Mouse (Mus musculus) cerebellum, adult 2 months (tissue): ENCODE results near the gene Tesk2.

Experiments
- CTCF ChIP-seq: fragments of 200-500 bp; IDR thresholded peaks from 2 replicates; pipeline ENCODE4 v1.5.1; 2011; ENCODE audit warnings: low read depth, mild to moderate bottlenecking, control low read depth, low read length, moderate library complexity, borderline replicate concordance; ENCODE audit not compliant: insufficient read depth
- POLR2A ChIP-seq: fragments of 200-500 bp; IDR thresholded peaks from 2 replicates; pipeline ENCODE4 v1.6.1; 2011; ENCODE audit warnings: low read length, control low read depth, borderline replicate concordance; ENCODE audit not compliant: insufficient read depth

GRCm38 (mm10) chr4:116721098-116721628, 415 bp downstream of the Tesk2 start:
- TF ChIP-seq CTCF (no peak), POLR2A (no peak)
